Mouse (Mus musculus): ENCODE measurements around the gene Thrsp.

- TF ChIP-seq CTCF (conservative IDR thresholded peaks at IDR 0.05; ENCODE audit: low read length): no peak
- no peak for TF ChIP-seq NANOG (IDR thresholded peaks at IDR 0.05; ENCODE audit: borderline replicate concordance, low read length)
Measured at GRCm38 (mm10) chr7:97416473-97416872, 1.1 kb downstream of the Thrsp start.

Data from E14TG2a.4 (cell line).